Comparison of ENCODE assay signal across 15 mouse cellular contexts in the genomic region with DNA sequence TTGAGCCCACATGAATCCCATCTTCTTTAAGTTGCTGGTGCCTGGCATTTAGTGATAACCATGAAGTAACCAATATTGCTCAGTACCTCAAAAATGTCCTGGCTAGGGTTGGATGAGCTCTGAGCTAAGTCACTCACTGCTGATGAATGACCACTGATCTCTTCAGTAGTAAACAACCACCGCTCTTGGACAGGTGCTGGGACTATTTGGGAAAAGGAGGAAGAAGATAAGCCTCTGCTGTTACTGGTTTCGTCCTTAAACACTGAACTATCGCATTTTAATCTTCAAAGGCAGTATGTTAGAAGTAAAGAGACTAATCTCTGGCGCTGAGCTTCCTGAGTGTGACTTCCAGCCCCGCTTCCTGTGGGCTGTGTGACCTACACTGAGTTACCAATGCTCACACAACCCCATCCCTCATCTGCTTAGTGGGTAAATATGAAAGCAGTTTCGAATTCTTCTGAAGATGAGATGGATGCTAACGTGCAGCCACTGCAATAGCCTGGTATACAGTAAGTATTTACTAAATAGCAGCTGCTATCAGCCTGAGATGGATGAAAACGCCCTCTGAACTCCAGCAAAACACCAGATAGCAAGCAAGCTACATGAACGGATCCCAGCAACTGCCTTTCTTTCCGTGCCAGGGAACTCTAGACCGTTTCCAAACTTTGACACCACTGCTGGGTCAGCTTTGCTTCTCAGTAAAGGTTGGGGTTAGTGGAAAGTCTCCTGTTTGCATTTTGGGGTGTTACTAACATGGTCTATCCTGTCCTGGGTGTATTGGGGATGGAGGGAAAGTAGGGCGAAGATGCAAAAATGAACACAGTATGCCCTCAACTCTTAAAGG. TPM values are rescaled to one million over a fixed set of nuclear protein-coding genes. Genes with fewer than 3 reads are reported as not detected.
DNase-seq lines count a peak whose midpoint lies in the region; ATAC-seq and TF ChIP-seq lines count a peak whose summit lies in the region.
"Had no signal": no experiment of that assay in that cellular context is flagged by ENCODE, and none has a peak within 500 bp of the region (broad histone marks: within the 10 kb centered on the region; RNA-seq: fewer than 3 reads in every experiment).

No protein-coding gene starts in this region.

- no peak for TF ChIP-seq CTCF in intestine, postnatal 0 days (IDR thresholded peaks at IDR 0.05; ENCODE audit: low read depth)
- TF ChIP-seq CTCF in small intestine, adult 2 months (IDR thresholded peaks at IDR 0.05; ENCODE audit: extremely low read depth, insufficient read length, insufficient replicate concordance, low read depth, low read length): no peak

- H3K27ac ChIP-seq in heart, embryonic 11.5 days (ENCODE audit: low read depth, low read length): peak overlapping the region; percentile 46
- peak overlapping the region; percentile 47; the same call in 1 of the 2 replicates for H3K27ac ChIP-seq in intestine, postnatal 0 days (ENCODE audit: low read depth, low read length)
- peak overlapping the region; percentile 40 for H3K27ac ChIP-seq in small intestine, adult 2 months (ENCODE audit: insufficient read depth, low read depth, low read length)
- H3K27ac ChIP-seq: forebrain, embryonic 10.5 days; limb, embryonic 13.5 days; midbrain, embryonic 13.5 days had no signal

- H3K4me2 ChIP-seq in heart, embryonic 11.5 days: no peak overlapping the region
- H3K4me2 ChIP-seq in intestine, postnatal 0 days (replicated peaks; ENCODE audit: low read depth): no peak overlapping the region
- H3K4me2 ChIP-seq: limb, embryonic 13.5 days; midbrain, embryonic 13.5 days had no signal

- H3K36me3 ChIP-seq in heart, embryonic 11.5 days (ENCODE audit: control insufficient read depth, insufficient read depth, low read length): no peaks in the 10 kb centered on the region
- no peaks in the 10 kb centered on the region for H3K36me3 ChIP-seq in intestine, postnatal 0 days (ENCODE audit: control insufficient read depth, insufficient read depth)
- H3K36me3 ChIP-seq in small intestine, adult 2 months (ENCODE audit: control insufficient read depth, insufficient read depth, low read length): no peaks in the 10 kb centered on the region
- H3K36me3 ChIP-seq: forebrain, embryonic 10.5 days; limb, embryonic 13.5 days; midbrain, embryonic 13.5 days had no signal

- no peak for ATAC-seq in heart, embryonic 11.5 days (replicated peaks; ENCODE audit: insufficient number of reproducible peaks, low FRiP score, low TSS enrichment)
- no peak for ATAC-seq in intestine, postnatal 0 days
- ATAC-seq: midbrain, embryonic 13.5 days had no signal

- no peaks in the 10 kb centered on the region for H3K27me3 ChIP-seq in heart, embryonic 11.5 days (ENCODE audit: control insufficient read depth, insufficient read depth, low read length)
- H3K27me3 ChIP-seq in intestine, postnatal 0 days (replicated peaks; ENCODE audit: control insufficient read depth, insufficient read depth, low read length): no peaks in the 10 kb centered on the region
- H3K27me3 ChIP-seq in small intestine, adult 2 months (ENCODE audit: control insufficient read depth, insufficient read depth, low read length): no peaks in the 10 kb centered on the region
- H3K27me3 ChIP-seq: limb, embryonic 13.5 days; midbrain, embryonic 13.5 days had no signal

- no peaks in the 10 kb centered on the region for H3K9me3 ChIP-seq in heart, embryonic 11.5 days (replicated peaks; ENCODE audit: control insufficient read depth, low read length)
- no peaks in the 10 kb centered on the region for H3K9me3 ChIP-seq in intestine, postnatal 0 days (ENCODE audit: control insufficient read depth)
- H3K9me3 ChIP-seq: limb, embryonic 13.5 days; midbrain, embryonic 13.5 days had no signal

- DNase-seq in heart, postnatal 36 days: no peak
- DNase-seq in CD8-positive naive resting alpha-beta T cell, adult 2 months (ENCODE audit: low read depth in 2 of 2, low spot score in 2 of 2): peak; percentile 41 to 53
- DNase-seq in embryo, embryonic 10.5 days (ENCODE audit: low spot score): no peak
- DNase-seq in frontal cortex, postnatal 14 days (ENCODE audit: low spot score in 2 of 2): no peak
- DNase-seq in adipocyte (ENCODE audit: low spot score): no peak

- no peak for TF ChIP-seq POLR2A in small intestine, adult 2 months (IDR thresholded peaks at IDR 0.05; ENCODE audit: low read depth, low read length)

- no peak overlapping the region for H3K9ac ChIP-seq in heart, embryonic 11.5 days (ENCODE audit: low read depth, low read length)
- H3K9ac ChIP-seq in intestine, postnatal 0 days (ENCODE audit: low read depth, low read length): no peak overlapping the region
- H3K9ac ChIP-seq: limb, embryonic 13.5 days; midbrain, embryonic 13.5 days had no signal

- intact Hi-C loops in heart, postnatal 36 days (cut with DNase I): no loop called here

- H3K4me3 ChIP-seq in heart, embryonic 11.5 days (ENCODE audit: low read depth, low read length): no peak overlapping the region
- no peak overlapping the region for H3K4me3 ChIP-seq in intestine, postnatal 0 days (ENCODE audit: low read depth, low read length)
- no peak overlapping the region for H3K4me3 ChIP-seq in small intestine, adult 2 months (ENCODE audit: low read depth, low read length)
- H3K4me3 ChIP-seq: forebrain, embryonic 10.5 days; limb, embryonic 13.5 days; midbrain, embryonic 13.5 days had no signal

- H3K4me1 ChIP-seq in heart, embryonic 11.5 days (ENCODE audit: control insufficient read depth, insufficient read depth, low read length): no peaks in the 10 kb centered on the region
- H3K4me1 ChIP-seq in intestine, postnatal 0 days (replicated peaks; ENCODE audit: control insufficient read depth, insufficient read depth, low read length): 0 out of 2 replicates have a peak, but pooled peaks cover 3% of the 10 kb centered on the region
- H3K4me1 ChIP-seq in small intestine, adult 2 months (ENCODE audit: control insufficient read depth, insufficient read depth, insufficient read length, low read length): peaks cover 15% of the 10 kb centered on the region; the same call in 1 of the 2 replicates
- H3K4me1 ChIP-seq: forebrain, embryonic 10.5 days; limb, embryonic 13.5 days had no signal

- WGBS in heart, embryonic 11.5 days (ENCODE audit: insufficient replicate concordance): 59% methylated on average over 12 of the region's 12 CpGs
- 73% methylated on average over 12 of the region's 12 CpGs for WGBS in intestine, postnatal 0 days
- WGBS in small intestine, adult 2 months: 68% methylated on average over 12 of the region's 12 CpGs

RNA-seq across cellular contexts. Expression of a gene that starts 44.4 kb away (rescaled TPM):
- polyA plus RNA-seq in heart, embryonic 11.5 days (2014; fragmentation: Nextera tagmentation; extraction: Ambion mirVana): not detected in 2 replicates
- not detected for total RNA-seq in heart, postnatal 36 days (2021)
- not detected in 2 replicates for polyA plus RNA-seq in intestine, postnatal 0 days (2015; fragmentation: Nextera tagmentation; extraction: Ambion mirVana)
- not detected in 2 replicates for polyA plus RNA-seq in small intestine, adult 2 months (2012; rRNA removed)
- total RNA-seq: gastrocnemius, postnatal 4 days; layer of hippocampus, adult 18-20 months had no signal
- polyA plus RNA-seq: C2C12; forebrain, embryonic 10.5 days; intestine, embryonic 14.5 days; limb, embryonic 13.5 days; midbrain, embryonic 13.5 days had no signal

Comparison
In these comparisons a context has a peak if more than half of its experiments do, and no peak if none do; other contexts are left out.
1. DNase-seq: peak in CD8-positive naive resting alpha-beta T cell, adult 2 months (2 of 2); none in heart, postnatal 36 days (0 of 2), embryo, embryonic 10.5 days (single experiment), frontal cortex, postnatal 14 days (0 of 2) and adipocyte (single experiment).
2. Peak in every context shown above with its lines, with median percentiles within 50 percentile points of each other: H3K27ac ChIP-seq.